Mouse (Mus musculus) olfactory bulb, adult 2 months (tissue): ENCODE results near the gene Adgrv1.

Experiments used
- CTCF ChIP-seq: fragments of 200-500 bp; IDR thresholded peaks from 2 replicates; pipeline ENCODE4 v1.5.1; 2012; ENCODE audit warnings: low read depth, mild to moderate bottlenecking, low read length, moderate library complexity; ENCODE audit not compliant: insufficient read depth
- POLR2A ChIP-seq: fragments of 200-500 bp; IDR thresholded peaks from 2 replicates; pipeline ENCODE4 v1.6.1; 2012; ENCODE audit warnings: mild to moderate bottlenecking, low read depth, low read length, moderate library complexity; ENCODE audit not compliant: insufficient read depth

GRCm38 (mm10) chr13:81629395-81629794, 3.6 kb downstream of the Adgrv1 start:
- TF ChIP-seq CTCF (no peak), POLR2A (no peak)
